Mouse (Mus musculus) neutrophil, adult 5-6 weeks (primary cell): ENCODE data around the gene Ago4. TPM values are rescaled to one million over a fixed set of nuclear protein-coding genes. Genes with fewer than 3 reads are reported as not detected.

ENCODE experiments used
- total RNA-seq: library from RNA; stranded (forward); fragments of 200-1000 nt; gene quantifications from 2 replicates; pipeline ENCODE4 v1.2.3, GENCODE M21; 2017

The Ago4 gene
- total RNA-seq, 1 experiment from 2014 or later, result 18.7 TPM

Other genes starting within 250 kb of the Ago4 start
- not detected in 2 replicates for gene Col8a2, start 246.7 kb downstream of the Ago4 start, total RNA-seq
- 21.9 and 22.2 TPM in 2 replicates for gene Adprhl2, start 211.8 kb downstream of the Ago4 start, total RNA-seq
- gene Tekt2, start 207.8 kb downstream of the Ago4 start, total RNA-seq, result not detected in 2 replicates
- 9.7 and 9.9 TPM in 2 replicates for gene Ago3, start 103.9 kb downstream of the Ago4 start, total RNA-seq
- 27.0 and 27.8 TPM in 2 replicates for gene Ago1, start 64.9 kb downstream of the Ago4 start, total RNA-seq
- gene Clspn, start 23.5 kb upstream of the Ago4 start, total RNA-seq, result 4.5 and 9.7 TPM in 2 replicates
- 0.74 TPM in 1 of 2 replicates, not detected in the other for gene 5730409E04Rik, start 76.3 kb upstream of the Ago4 start, total RNA-seq
- 38.3 and 42.8 TPM in 2 replicates for gene Psmb2, start 144.2 kb upstream of the Ago4 start, total RNA-seq
- gene Tfap2e, start 202.8 kb upstream of the Ago4 start, total RNA-seq, result not detected in 2 replicates
- gene Ncdn, start 220.0 kb upstream of the Ago4 start, total RNA-seq, result 6.6 and 8.3 TPM in 2 replicates
- gene AU040320, start 220.1 kb upstream of the Ago4 start, total RNA-seq, result 35.0 and 36.4 TPM in 2 replicates